8 mouse cellular contexts compared by ENCODE assay signal in the genomic region with DNA sequence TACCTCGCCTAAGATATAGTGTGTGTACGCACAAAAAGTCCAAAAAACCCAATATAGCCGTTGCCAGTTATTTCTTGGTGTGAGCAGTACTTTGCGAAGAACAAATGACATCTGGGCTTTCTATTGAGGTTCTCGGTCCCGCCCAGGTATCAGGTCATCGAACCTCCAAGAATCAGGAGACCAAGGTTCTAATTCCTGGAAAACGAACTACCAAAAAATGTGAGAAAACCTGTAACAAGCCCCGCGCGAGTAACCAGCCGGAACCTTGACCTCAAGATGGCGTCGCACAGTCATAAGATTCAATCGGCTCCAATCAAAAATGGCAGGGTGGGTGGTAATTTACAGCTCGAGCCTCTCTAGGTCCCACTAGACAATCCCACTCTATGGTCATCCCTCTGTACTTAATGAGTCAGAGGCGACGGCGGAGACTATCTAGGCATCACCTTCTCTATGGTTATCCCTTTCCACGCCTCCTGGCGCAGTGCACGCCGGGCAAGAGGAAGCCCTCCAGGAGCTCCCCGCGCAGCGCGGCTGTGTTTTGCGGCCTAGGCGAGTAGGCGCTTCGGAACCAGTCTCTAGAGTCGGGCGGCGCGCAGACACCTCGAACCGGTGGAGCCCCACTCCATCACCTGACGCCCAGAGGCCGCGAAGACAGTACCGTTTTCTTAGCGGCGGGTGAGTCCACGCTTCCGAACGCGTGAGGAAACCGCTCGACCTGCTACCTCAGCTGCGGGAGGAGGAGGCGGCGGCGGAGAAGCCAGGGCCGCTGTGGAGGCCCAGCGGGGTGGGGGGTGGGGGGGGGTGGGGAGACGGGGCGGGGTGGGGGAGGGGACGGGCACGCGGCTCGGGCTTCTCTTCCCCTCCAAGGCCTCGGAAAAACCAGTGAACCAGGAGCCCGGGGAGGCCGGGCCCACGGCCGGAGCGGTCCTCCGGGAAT. TPM values are rescaled to one million over a fixed set of nuclear protein-coding genes. Genes with fewer than 3 reads are reported as not detected.
A peak's percentile ranks its signal among the peaks of the same experiment; 100 is the strongest.
DNase-seq lines count a peak whose midpoint lies in the region; ATAC-seq and TF ChIP-seq lines count a peak whose summit lies in the region.

No protein-coding gene starts in this region.

- no peaks in the 10 kb centered on the region for H3K9me3 ChIP-seq in kidney, embryonic 14.5 days (ENCODE audit: control insufficient read depth, low read length)
- no peaks in the 10 kb centered on the region for H3K9me3 ChIP-seq in limb, embryonic 15.5 days

- H3K36me3 ChIP-seq in kidney, embryonic 14.5 days (ENCODE audit: control insufficient read depth, insufficient read depth, low read length) = peaks cover 18% of the 10 kb centered on the region
- peaks cover 14% of the 10 kb centered on the region; the same call in 1 of the 2 replicates for H3K36me3 ChIP-seq in limb, embryonic 15.5 days

- peak overlapping the region; percentile 98 for H3K27ac ChIP-seq in bone marrow macrophage, adult 2 months (ENCODE audit: insufficient read depth, low read depth, low read length)
- peak overlapping the region; percentile 98 for H3K27ac ChIP-seq in embryonic fibroblast, embryonic 13.5 days (ENCODE audit: insufficient read depth, low read length)
- H3K27ac ChIP-seq in kidney, embryonic 14.5 days (ENCODE audit: low read depth, low read length) = peak overlapping the region; percentile 96
- peak overlapping the region; percentile 97 for H3K27ac ChIP-seq in limb, embryonic 15.5 days

- ATAC-seq in kidney, embryonic 14.5 days (ENCODE audit: low FRiP score, low TSS enrichment) = peak; percentile 100
- ATAC-seq in limb, embryonic 15.5 days (ENCODE audit: insufficient number of reproducible peaks, low FRiP score, low TSS enrichment, low read depth) = peak; percentile 100

- peak overlapping the region; percentile 96 for H3K9ac ChIP-seq in kidney, embryonic 14.5 days (ENCODE audit: low read depth, low read length)
- peak overlapping the region; percentile 92 for H3K9ac ChIP-seq in limb, embryonic 15.5 days

- WGBS in kidney, embryonic 14.5 days = under 1% methylated on average over 51 of the region's 68 CpGs
- WGBS in limb, embryonic 15.5 days = under 1% methylated on average over 53 of the region's 68 CpGs

- peak overlapping the region; percentile 97 for H3K4me3 ChIP-seq in bone marrow macrophage, adult 2 months (ENCODE audit: insufficient read depth, low read length)
- peak overlapping the region; percentile 89 for H3K4me3 ChIP-seq in embryonic fibroblast, embryonic 13.5 days (ENCODE audit: insufficient read depth, low read length)
- H3K4me3 ChIP-seq in kidney, embryonic 14.5 days (ENCODE audit: low read length) = peak overlapping the region; percentile 77
- H3K4me3 ChIP-seq in limb, embryonic 15.5 days = peak overlapping the region; percentile 74

- TF ChIP-seq CTCF in bone marrow macrophage, adult 2 months (IDR thresholded peaks at IDR 0.05; ENCODE audit: low read depth, low read length) = no peak
- TF ChIP-seq CTCF in embryonic fibroblast, embryonic 13.5 days (IDR thresholded peaks at IDR 0.05; ENCODE audit: borderline replicate concordance, insufficient read depth, low read length) = no peak

- peak; percentile 99 for DNase-seq in A20 (ENCODE audit: low read depth, low spot score)
- DNase-seq in heart, adult 9 months (ENCODE audit: low spot score in 2 of 2) = peak; percentile 98 to 99
- DNase-seq in monocyte, adult 2 months (ENCODE audit: low read depth in 1 of 2, low spot score in 2 of 2) = peak; percentile 94 to 96
- DNase-seq in spleen, postnatal 36 days (ENCODE audit: low spot score in 2 of 2) = peak; percentile 97

- no peaks in the 10 kb centered on the region for H3K27me3 ChIP-seq in kidney, embryonic 14.5 days (ENCODE audit: control insufficient read depth, insufficient read depth, low read length)
- no peaks in the 10 kb centered on the region for H3K27me3 ChIP-seq in limb, embryonic 15.5 days

- H3K4me1 ChIP-seq in bone marrow macrophage, adult 2 months (ENCODE audit: control insufficient read depth, insufficient read depth, low read length) = peaks cover 16% of the 10 kb centered on the region
- no peaks in the 10 kb centered on the region for H3K4me1 ChIP-seq in embryonic fibroblast, embryonic 13.5 days (ENCODE audit: control insufficient read depth, insufficient read depth, low read length)
- peaks cover 7% of the 10 kb centered on the region for H3K4me1 ChIP-seq in kidney, embryonic 14.5 days (ENCODE audit: control insufficient read depth, insufficient read depth, low read length)
- H3K4me1 ChIP-seq in limb, embryonic 15.5 days = no peaks in the 10 kb centered on the region

- TF ChIP-seq POLR2A in bone marrow macrophage, adult 2 months (IDR thresholded peaks at IDR 0.05; ENCODE audit: borderline replicate concordance, low read depth, low read length) = no peak
- peak; percentile 73 for TF ChIP-seq POLR2A in embryonic fibroblast, embryonic 13.5 days (IDR thresholded peaks at IDR 0.05; ENCODE audit: low read depth, low read length)

- peak overlapping the region; percentile 71 for H3K4me2 ChIP-seq in kidney, embryonic 14.5 days (replicated peaks; ENCODE audit: low read depth, low read length)
- peak overlapping the region; percentile 51 for H3K4me2 ChIP-seq in limb, embryonic 15.5 days

RNA-seq across cellular contexts. Expression of gene Rbm25, which starts 1.0 kb away (rescaled TPM):
- 167 and 202 TPM in 2 replicates for polyA plus RNA-seq in bone marrow macrophage, adult 2 months (2012; ENCODE audit: insufficient read depth, insufficient read length, missing spikeins)
- polyA plus RNA-seq in embryonic fibroblast, embryonic 13.5 days (2011; ENCODE audit: insufficient read length, low read depth, missing spikeins) = 149 and 152 TPM in 2 replicates
- 277 and 284 TPM in 2 replicates for polyA plus RNA-seq in kidney, embryonic 14.5 days (2014; fragmentation: Nextera tagmentation; extraction: Ambion mirVana)
- 225 and 234 TPM in 2 replicates for polyA plus RNA-seq in limb, embryonic 15.5 days (2015; fragmentation: Nextera tagmentation; extraction: Ambion mirVana)

RNA-seq across cellular contexts. Expression of gene Zfyve1, which starts 35.0 kb away (rescaled TPM):
- polyA plus RNA-seq in bone marrow macrophage, adult 2 months (2012; ENCODE audit: insufficient read depth, insufficient read length, missing spikeins) = 29.7 and 35.0 TPM in 2 replicates
- polyA plus RNA-seq in embryonic fibroblast, embryonic 13.5 days (2011; ENCODE audit: insufficient read length, low read depth, missing spikeins) = 26.7 and 31.1 TPM in 2 replicates
- polyA plus RNA-seq in kidney, embryonic 14.5 days (2014; fragmentation: Nextera tagmentation; extraction: Ambion mirVana) = 11.2 and 16.9 TPM in 2 replicates
- 17.9 and 18.2 TPM in 2 replicates for polyA plus RNA-seq in limb, embryonic 15.5 days (2015; fragmentation: Nextera tagmentation; extraction: Ambion mirVana)

RNA-seq across cellular contexts. Expression of gene Psen1, which starts 55.9 kb away (rescaled TPM):
- polyA plus RNA-seq in bone marrow macrophage, adult 2 months (2012; ENCODE audit: insufficient read depth, insufficient read length, missing spikeins) = 83.6 and 85.8 TPM in 2 replicates
- polyA plus RNA-seq in embryonic fibroblast, embryonic 13.5 days (2011; ENCODE audit: insufficient read length, low read depth, missing spikeins) = 58.7 and 62.1 TPM in 2 replicates
- polyA plus RNA-seq in kidney, embryonic 14.5 days (2014; fragmentation: Nextera tagmentation; extraction: Ambion mirVana) = 43.2 and 72.9 TPM in 2 replicates
- polyA plus RNA-seq in limb, embryonic 15.5 days (2015; fragmentation: Nextera tagmentation; extraction: Ambion mirVana) = 85.6 and 86.0 TPM in 2 replicates

Comparison
In these comparisons a context has a peak if more than half of its experiments do, and no peak if none do; other contexts are left out.
1. Peak in every context shown above with its lines: DNase-seq, ATAC-seq, H3K4me3 ChIP-seq and H3K27ac ChIP-seq.